Mouse (Mus musculus): ENCODE data around the gene Tbck.

- TF ChIP-seq POLR2A (IDR thresholded peaks at IDR 0.05; ENCODE audit: extremely low read depth, insufficient read depth, low read length): no peak
- no peak for TF ChIP-seq CTCF (IDR thresholded peaks at IDR 0.05; ENCODE audit: extremely low read depth, insufficient read depth, low read length)
These were observed 154.9 kb downstream of the Tbck start for GRCm38 (mm10) chr3:132838656-132839417.

All from cortical plate, adult 2 months (tissue).